Mouse (Mus musculus) mouse trophoblast stem cell (cell line): ENCODE measurements at regions not wholly inside any gene's neighbourhood (a gene's known extent, or its start where the extent isn't known, plus 50 kb on each side); places are given as distances from the start of the nearest gene placed in this dataset.

ENCODE experiments used
- in situ Hi-C, 2 experiments: fragments of 300-500 bp; cut with MseI, MboI; formaldehyde crosslinking; loops; 2 replicates in 1 of 2; 3 replicates in 1 of 2; pipeline ENCODE4 v1.15.1; 2025

DNA sequence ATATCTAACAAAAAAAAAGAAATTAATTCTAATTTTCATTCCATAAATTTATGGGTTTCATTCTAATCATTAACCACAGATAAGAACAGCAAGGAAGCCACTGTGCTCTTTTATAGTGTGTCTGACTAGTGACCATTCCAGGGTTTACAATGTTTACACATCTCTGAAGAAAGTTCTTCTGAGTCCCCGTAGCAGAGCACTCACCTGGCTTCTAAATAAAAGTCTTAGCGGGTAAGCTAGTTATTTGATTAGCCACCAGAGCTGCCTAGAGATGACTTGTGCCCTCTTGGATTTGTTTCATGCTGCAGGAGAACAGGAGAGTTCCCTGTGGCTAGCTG, 206.7 kb upstream of the Ank start:
- in situ Hi-C loops = no loop called here

DNA sequence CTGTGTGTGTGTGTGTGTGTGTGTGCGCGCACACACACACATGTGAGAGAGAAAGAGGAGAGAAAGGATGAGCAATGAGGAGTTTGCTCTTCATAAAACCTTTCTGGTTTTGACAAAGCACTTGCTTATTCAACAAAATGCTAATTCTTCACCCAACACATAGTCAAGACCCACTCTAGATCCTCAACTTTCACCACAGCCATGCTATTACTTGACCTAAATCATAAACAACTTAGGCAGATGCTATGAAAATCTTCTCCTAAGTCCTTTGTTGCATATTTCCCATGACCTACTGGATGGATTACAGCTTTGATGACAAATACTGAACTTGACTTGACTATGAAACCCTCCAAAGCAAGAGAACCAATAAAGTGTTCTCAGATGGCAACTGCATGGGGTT, 196.3 kb upstream of the Ank start:
- in situ Hi-C loops = no loop called here

DNA sequence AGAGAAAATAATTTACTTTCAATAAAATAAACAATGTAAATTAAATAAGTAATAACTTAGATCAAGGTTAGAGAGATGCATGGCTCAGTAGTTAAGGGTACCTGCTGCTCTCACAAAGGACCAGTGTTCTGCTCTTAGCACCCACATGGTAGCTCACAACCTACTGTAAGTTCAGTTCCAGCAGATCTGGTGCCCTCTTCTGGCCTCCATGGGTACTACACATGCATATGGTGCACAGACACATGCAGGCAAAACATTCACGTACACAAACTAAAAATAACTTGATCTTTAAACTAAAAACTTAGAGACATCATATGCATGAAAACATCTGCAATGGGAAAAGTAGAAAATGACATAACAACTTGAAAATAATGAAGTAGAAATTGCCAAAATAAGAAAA, 184.2 kb upstream of the Ank start:
- in situ Hi-C loops = no loop called here

DNA sequence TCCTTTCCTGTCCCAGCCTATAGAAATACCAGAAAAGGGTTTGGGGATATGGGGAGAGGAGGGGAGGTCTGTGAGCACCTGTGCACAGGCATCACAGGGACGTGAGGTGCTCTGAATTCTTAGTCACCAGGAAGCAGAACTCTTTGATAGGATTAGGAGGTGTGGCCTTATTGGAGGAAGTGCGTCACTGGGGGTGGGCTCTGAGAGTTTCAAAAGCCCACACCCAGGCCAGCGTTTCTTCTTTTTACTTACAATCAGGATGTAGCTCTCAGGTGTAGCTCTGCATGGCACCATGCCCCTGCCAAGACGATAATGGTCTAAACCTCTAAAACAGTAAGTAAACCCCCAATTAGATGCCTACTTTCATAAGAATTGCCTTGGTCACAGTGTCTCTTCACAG, 162.6 kb upstream of the Ank start:
- in situ Hi-C loops = no loop called here

DNA sequence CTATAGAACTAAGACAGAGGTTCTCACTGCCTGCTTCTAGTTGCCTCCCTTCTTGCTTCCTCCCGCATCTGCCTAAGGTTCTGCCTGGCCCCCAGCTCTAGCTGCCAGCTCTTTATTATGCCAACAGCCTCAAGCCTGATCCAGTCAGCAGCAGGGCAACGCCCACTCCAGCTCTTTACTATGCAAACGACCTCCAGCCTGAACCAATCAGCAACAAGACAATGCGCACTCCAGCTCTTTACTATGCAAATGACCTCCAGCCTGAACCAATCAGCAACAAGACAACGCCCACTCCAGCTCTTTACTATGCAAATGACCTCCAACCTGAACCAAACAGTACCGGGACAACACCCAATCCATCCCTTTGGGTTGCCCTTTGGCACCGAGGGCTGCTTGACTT, 162.2 kb upstream of the Ank start:
- in situ Hi-C loops = no loop called here

DNA sequence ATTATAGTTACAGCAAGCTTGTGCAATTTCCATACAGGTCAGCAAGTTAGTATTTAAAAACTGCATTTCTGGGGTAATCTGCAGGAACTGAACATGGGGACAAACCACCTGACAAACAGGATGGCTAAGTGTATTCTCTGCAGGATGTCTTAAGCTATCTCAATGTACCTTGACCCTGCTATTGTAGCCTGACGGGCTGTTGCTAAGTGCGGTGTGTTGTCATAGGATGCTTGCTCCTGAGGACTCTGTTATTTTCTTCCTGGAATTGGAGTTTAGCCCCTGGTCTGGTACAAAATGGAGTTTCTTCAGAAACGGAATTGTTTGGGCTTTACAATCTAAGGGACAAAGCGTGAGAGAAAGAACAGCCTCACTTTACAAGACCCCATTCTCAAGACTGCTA, 161.4 kb upstream of the Ank start:
- in situ Hi-C loops = no loop called here

DNA sequence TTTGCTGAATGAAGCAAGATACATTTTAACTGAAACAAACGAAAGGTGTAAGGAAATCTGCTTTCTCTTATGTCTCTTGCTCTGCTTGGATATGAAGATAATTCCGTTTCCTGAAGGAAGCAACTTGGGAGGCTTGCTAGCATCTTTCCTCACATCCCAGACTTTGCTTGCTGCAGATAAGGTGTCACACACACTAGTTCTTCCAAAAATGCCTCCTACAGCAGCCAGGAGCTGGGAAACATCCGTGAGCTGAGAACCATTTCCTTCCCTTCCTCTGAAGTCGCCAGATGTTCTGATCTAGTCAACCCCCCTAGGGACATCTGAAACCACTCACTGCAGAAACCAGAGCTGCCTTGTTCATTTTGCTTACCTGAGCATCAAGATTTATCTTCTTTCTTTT, 157.8 kb upstream of the Ank start:
- in situ Hi-C loops = no loop called here

DNA sequence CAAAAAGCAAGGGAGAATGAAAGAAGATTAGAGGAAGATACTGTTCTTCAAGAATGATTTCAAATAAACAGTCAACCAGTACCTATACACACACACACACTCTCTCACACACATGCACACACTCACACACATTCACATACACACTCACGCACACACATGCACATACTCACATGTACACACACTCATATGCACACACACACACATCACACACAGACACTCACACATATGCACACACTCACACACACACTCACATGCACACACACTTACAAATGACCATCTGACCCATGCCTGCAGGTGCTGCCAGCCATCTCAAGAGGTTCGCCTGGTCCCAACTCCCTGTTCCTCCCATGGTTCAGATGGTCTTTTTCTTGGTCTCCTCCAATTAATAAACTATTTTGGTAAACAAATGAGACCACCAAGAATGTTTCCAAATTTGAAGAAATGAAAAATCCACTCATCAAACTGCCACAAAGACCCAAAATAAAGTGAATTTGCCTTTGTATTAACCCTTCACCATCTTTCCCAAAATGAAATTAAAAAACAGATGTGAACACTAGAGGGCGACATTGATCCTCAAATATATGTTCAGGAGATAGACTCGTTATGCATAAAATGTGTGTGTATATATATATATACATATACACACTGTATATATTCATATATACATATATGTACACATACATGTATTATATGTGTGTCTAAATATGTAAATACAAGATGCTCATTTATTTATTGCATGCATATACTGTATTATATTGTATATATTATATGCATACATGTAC, 150.3 kb upstream of the Ank start:
- in situ Hi-C loops = no loop called here

DNA sequence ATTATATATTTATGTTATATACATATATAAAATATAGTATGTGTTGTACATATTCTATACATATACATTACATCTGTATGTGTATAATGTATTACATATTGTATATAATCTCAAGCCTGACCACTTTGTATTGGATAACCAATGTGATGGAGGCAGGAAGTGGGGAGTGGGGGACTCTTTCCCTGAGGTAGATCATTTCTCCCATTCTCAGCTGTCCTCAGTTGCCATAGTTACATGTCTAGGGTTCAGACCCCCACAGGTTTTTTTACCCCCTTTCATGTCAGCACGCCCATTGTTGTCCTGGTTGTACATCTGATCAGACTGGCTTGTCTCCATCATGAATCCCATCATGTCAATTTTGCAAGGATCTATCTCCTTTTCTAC, 149.7 kb upstream of the Ank start:
- in situ Hi-C loops = no loop called here

DNA sequence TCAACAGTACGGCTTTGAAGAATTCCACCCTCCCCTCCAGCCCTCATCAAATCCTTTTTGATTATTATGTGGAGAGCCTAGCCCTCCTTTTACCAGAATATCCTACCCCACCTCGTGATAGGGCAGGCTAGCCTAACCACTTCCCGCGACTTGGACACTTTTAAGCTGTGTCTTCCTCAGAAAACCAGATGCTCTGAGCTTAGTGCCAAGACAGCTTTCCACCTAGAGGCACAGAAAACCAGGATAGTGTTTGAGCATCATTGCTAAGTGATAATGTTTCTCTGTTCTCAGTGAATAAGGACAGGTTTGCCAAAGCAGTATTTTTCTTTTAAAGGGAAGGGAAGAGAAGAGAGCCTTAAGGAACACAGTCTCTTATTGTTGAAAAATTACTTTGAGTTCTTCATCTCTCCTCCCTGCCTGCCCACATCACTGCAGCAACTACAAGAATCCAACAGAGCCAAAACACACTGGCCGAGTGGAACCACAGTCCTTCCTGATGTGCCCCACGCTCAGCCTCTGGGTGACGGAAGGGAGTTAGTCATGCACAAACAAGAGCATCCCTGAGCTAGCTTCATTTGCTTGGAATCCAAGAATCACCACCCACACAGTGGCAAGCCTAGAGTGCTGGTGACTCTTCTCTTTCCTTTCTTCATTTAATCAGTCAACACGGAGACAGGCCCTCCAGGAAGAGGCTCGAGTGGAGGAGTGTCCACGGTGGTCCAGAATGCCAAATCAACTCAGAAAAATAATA, 144.4 kb upstream of the Ank start:
- in situ Hi-C loops = loop anchor here (10.0 kb wide), 2 partner anchors 263 to 293 kb away; no protein-coding TSS in a partner anchor

DNA sequence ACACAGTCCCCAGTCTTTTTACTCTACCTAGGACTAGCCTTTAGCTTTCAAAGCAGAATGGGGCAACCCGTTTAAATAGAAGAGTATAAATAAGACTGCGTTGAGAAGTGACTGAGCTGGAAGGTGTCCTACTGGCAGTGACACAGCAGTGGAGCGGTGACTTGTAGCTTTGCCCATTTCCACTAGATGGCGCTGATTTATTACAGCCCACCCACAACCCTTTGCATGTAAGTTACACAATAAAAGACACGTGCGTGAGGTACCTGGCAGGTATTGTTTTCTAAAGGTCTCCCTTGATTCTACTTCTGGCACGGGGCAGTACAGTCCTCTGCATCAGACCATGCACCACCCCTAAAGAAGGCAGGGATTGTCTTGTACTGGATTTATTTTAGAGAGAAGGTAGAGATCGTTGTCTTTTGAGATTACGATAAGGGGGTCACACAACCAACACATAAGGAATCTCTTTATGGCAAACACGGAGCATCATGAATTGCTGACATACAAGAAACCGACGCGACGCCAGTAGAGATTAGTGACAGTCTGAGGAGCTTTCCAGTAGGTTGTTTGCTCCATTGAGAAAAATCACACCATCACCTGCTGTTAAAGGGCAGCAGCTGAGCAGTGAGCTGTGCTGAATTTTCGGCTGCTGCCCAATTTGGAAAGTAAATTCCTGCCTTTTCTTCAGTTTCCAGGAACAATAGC, 140.5 kb upstream of the Ank start:
- in situ Hi-C loops = loop anchor here (5.0 to 10.0 kb wide), 3 partner anchors 259 to 289 kb away; no protein-coding TSS in a partner anchor

DNA sequence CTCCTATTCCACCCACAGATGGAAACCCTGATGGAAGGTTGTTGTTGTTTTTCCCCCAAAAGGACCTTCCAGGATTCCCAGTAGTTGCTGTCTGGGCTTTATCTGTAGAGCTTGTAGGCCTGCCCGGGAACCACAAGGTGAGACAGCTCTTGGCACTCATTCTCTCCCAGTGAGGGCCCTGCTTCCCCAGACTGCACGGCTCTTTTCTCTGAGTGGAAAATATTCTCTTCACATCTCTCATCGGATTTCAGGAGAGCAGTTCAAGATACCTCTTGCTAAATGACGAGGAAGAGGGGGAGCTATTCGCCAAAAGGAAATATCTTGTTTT, 140.0 kb upstream of the Ank start:
- in situ Hi-C loops = loop anchor here (5.0 to 10.0 kb wide), 3 partner anchors 258 to 288 kb away; no protein-coding TSS in a partner anchor

DNA sequence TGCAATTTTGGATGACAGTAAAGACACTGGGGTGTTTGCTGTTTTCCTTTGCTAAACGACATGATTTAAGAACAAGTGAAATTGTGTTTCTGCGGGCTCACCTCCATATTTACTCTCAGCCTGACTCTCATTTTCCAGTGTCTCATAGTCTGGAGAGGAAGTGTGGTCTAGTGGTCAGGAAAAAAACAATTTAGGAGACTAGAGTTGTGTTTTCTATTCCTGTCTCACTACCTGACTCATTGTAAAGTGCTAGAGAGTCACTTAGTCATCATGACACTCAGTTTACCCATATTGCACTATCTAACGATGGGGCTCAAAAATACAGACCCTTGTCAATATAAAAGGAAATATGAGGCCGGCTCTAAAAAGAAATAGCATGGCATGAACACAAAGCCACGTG, 138.7 kb upstream of the Ank start:
- in situ Hi-C loops = loop anchor here (5.0 to 10.0 kb wide), 3 partner anchors 257 to 287 kb away; no protein-coding TSS in a partner anchor

DNA sequence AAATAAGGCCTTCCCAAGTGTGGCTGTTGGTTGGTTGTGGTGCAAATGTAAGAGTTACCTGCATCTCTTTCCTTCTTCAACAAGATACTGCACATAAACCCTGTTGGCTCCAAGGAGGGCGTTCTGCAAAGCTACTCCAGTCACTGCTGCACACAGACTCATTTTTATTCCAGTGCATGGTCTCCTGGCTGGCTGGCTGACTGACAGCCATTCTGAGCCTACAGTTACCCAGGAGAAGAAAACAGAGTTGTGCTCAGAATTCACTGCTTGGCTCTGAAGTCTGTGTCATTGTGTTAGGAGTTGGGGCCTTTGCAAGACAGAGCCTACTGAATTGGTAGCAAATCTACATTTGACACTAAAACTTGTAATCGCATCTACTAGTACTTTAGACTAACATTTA, 138.0 kb upstream of the Ank start:
- in situ Hi-C loops = loop anchor here (5.0 to 10.0 kb wide), 3 partner anchors 256 to 286 kb away; no protein-coding TSS in a partner anchor

DNA sequence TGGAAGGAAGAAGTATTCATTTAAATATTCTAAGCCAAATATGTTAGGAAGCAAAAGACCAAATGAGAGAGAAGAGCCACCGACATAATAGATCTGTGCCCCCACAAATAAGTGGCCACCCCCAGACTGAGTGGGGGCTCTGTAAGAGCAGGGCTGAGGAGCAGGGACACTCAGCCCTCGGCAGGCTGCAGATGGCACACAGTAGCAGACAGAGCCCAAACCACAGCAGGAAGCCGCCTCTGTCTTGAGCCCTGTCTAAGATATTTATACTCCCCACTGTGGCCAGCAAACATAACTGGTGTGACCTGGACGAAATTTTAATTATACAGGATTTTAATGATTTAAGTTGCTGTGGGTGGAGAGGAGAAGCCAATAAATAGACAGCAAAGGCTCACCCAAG, 126.4 kb upstream of the Ank start:
- in situ Hi-C loops = no loop called here

DNA sequence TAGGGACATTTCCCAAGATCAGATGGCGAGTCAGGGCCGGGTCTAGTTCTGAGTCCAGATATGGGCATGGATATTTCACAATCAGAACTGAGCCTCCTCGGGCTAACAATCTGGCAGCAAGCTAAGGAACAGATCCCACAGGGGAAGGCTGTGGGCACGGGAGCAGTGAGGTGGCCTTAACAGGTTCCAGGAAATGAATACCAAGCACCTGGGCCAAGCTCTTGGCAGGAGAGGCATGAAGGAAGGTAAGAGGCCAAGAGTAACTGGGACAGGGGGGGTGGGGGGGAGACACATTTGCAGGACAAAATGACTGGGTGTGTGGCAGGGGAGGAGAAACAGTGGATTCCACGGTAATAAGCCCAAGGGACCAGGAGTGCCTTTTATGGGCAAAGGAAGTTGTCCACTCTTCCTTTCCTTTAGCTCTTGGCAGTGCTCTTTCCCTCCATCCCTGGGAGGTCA, 124.9 kb upstream of the Ank start:
- in situ Hi-C loops = no loop called here

DNA sequence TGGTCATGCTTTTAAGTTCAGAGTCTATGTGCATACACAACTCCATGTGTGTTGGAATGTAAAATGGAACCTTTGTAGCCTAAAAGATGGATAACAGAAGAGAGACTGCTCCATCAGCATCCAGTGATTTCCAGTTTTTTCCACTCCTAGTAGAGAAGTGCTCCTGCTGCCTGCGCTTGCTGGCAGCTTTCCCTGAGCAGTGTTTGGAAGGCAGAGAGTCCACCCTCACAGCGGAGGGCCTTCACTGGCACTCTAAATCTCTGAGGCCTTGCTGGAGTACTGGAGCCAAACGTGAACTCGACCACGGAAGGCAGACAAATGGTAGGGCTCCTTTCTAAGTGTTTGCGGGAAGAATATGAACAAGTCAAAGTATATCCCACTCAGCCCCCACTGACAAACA, 108.0 kb upstream of the Ank start:
- in situ Hi-C loops = no loop called here

DNA sequence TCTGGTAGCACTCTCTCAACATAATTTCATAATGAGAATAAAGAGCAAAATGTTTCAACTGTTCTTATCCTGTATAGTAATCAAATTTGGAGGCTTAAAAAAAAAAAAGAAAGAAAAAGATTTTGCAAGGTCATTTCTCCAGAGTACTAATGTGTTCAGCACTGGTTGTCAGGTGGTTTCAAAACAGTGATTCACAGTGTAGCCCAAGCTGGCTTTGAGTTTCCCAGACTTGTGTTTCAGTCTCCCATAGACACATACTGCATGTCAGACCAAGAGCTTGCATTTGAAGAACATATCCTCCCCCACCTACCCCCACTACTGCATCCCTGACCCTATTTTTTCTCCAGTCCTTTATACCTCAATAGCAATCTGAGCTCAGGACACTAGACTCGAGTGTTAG, 107.2 kb upstream of the Ank start:
- in situ Hi-C loops = no loop called here

DNA sequence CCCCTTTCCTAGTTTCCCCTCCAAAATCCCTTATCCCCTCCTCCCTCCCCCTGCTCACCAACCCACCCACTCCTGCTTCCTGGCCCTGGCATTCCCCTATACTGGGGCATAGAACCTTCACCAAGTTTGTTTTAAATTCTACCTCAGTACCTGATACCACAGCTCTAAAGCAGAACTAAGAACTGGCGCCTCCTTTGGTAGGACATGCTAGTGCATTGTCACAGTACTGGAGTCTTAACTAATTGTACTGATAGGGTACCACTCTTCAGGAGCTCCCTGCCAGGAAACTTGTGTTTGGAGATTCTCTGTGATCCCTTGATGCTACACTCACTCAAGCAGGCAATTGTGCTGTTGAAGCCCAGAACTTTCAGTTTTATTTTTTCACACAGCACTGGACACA, 92.0 kb upstream of the Ank start:
- in situ Hi-C loops = no loop called here

DNA sequence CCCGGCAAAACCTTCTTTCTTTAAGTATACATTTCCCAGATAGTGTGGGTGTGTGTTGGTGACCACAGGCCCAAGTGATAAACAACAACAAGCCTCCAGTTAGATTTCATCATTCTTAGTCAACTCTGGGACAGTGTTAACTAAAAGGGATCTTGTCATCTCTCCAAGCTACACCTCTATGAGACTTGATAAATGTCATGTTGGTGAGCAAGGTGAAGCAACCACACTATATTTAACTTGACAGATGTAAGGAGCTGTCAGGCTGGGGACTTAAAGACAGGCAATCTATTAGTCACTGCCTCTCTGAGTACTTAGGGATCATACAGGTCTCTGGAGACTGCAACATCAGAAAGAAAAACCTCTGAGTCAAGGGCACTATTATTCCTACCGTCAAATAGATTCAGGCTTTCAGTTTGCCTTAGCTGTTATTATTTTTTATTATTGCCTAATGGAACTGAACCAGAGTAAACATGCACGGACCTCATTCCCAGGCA, 87.8 kb upstream of the Ank start:
- in situ Hi-C loops = no loop called here

DNA sequence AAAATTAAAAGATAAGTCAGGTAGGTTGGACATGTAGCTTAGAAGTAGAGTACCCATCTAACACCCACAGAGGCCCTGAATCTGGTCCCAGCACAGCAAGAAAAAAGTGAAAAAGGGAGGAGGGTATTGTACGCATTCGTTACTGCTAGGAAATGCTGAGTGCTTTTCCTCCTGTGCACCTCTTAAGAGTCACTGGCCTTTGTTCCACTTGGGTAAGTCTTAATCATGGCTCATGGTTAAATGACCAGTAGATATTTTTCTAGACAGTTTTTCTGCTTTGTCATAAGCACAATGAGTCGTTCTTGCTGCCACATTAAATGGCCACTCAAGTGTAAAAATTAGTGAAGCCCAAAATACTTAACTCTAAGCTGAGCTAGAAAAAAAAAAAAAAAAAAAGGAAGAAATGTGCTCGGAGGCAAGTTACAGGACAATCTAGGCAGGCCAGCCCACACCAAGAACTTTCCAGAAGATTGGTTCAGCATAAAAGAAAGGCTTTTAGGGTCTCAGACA, 86.0 kb upstream of the Ank start:
- in situ Hi-C loops = no loop called here

DNA sequence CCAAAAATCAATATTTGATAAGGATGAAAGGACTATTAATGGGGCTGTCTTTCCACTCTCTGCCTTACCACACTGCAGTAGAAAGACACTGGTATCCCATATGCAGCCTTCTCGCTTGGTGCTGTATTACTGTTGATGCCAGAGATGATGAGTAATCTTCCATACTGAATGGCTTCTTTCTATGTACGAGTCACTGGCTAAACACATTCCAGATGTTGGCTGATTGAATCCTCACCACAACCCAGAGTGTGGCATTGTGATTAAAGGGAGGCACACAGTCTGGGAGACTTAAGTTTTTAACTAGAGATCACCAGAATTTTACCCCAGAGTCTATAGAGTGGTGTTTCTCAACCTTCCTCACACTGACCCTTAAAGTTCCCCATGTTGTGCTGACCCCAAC, 84.9 kb upstream of the Ank start:
- in situ Hi-C loops = no loop called here
